Mouse (Mus musculus): ENCODE measurements at regions not wholly inside any gene's neighbourhood (a gene's known extent, or its start where the extent isn't known, plus 50 kb on each side); places are given as distances from the start of the nearest gene placed in this dataset.
A peak's percentile ranks its signal among the peaks of the same experiment; 100 is the strongest.

GRCm38 (mm10) chr12:58581811-58582572 lies 312.9 kb upstream of the Clec14a start:
- DNase-seq = no peak

GRCm38 (mm10) chr12:58569056-58569455 lies 300.0 kb upstream of the Clec14a start:
- no peak for DNase-seq

GRCm38 (mm10) chr12:58560840-58561239 lies 291.8 kb upstream of the Clec14a start:
- DNase-seq = no peak

GRCm38 (mm10) chr12:58559833-58560232 lies 290.7 kb upstream of the Clec14a start:
- no peak for DNase-seq

GRCm38 (mm10) chr12:58557261-58557660 lies 288.2 kb upstream of the Clec14a start:
- DNase-seq = no peak

- DNase-seq = no peak
Observed at GRCm38 (mm10) chr12:58556741-58557140, 287.7 kb upstream of the Clec14a start.

- DNase-seq = no peak
Observed at GRCm38 (mm10) chr12:58556060-58556459, 287.0 kb upstream of the Clec14a start.

GRCm38 (mm10) chr12:58550859-58551761 lies 282.0 kb upstream of the Clec14a start:
- no peak for DNase-seq

GRCm38 (mm10) chr12:58545832-58546538 lies 276.9 kb upstream of the Clec14a start:
- DNase-seq = peak; percentile 68

- DNase-seq = no peak
Observed at GRCm38 (mm10) chr12:58544862-58545261, 275.8 kb upstream of the Clec14a start.

GRCm38 (mm10) chr12:58538305-58538719 lies 269.2 kb upstream of the Clec14a start:
- DNase-seq = peak; percentile 22

GRCm38 (mm10) chr12:58537833-58538232 lies 268.7 kb upstream of the Clec14a start:
- DNase-seq = no peak

GRCm38 (mm10) chr12:58536381-58536992 lies 267.4 kb upstream of the Clec14a start:
- DNase-seq = no peak

- no peak for DNase-seq
Observed at GRCm38 (mm10) chr12:58530306-58530705, 261.2 kb upstream of the Clec14a start.

GRCm38 (mm10) chr12:58516800-58517199 lies 247.7 kb upstream of the Clec14a start:
- no peak for DNase-seq

- DNase-seq = no peak
Observed at GRCm38 (mm10) chr12:58513951-58514350, 244.9 kb upstream of the Clec14a start.

GRCm38 (mm10) chr12:58512645-58513044 lies 243.6 kb upstream of the Clec14a start:
- no peak for DNase-seq

GRCm38 (mm10) chr12:58504283-58504682 lies 235.2 kb upstream of the Clec14a start:
- DNase-seq = no peak

GRCm38 (mm10) chr12:58474181-58474580 lies 205.1 kb upstream of the Clec14a start:
- DNase-seq = no peak

- no peak for DNase-seq
Observed at GRCm38 (mm10) chr12:58473511-58473910, 204.4 kb upstream of the Clec14a start.

- DNase-seq = no peak
Observed at GRCm38 (mm10) chr12:58460465-58460864, 191.4 kb upstream of the Clec14a start.

- no peak for DNase-seq
Observed at GRCm38 (mm10) chr12:58454828-58455227, 185.7 kb upstream of the Clec14a start.

Data from heart, postnatal 4 days (tissue).